Mouse (Mus musculus) Muller cell, postnatal 12 days (primary cell): ENCODE data around the gene Tcte3.
"Not testable (repeated sequence)": the region's sequence is repeated elsewhere in the genome, so short reads cannot be mapped to it uniquely, and the experiment has no call there.

Source experiments
- DNase-seq: peaks from one replicate; pipeline ENCODE4 v3.0.0-alpha.2; 2015; ENCODE audit errors: inconsistent ontology term

The Tcte3 gene

GRCm38 (mm10) chr17:15031414-15031813 lies 9.9 kb downstream of the Tcte3 start:
- DNase-seq, result not testable (repeated sequence)

- not testable (repeated sequence) for DNase-seq
Measured at GRCm38 (mm10) chr17:15025513-15025912, 15.8 kb downstream of the Tcte3 start.

GRCm38 (mm10) chr17:15024502-15025193 lies 16.6 kb downstream of the Tcte3 start:
- not testable (repeated sequence) for DNase-seq

GRCm38 (mm10) chr17:15023878-15024492 lies 17.3 kb downstream of the Tcte3 start:
- DNase-seq, result not testable (repeated sequence)

- DNase-seq, result not testable (repeated sequence)
Measured at GRCm38 (mm10) chr17:15021503-15022220, 19.6 kb downstream of the Tcte3 start.

GRCm38 (mm10) chr17:15009706-15010413 lies 31.4 kb downstream of the Tcte3 start, which contains the start of gene Gm3435:
Gene Gm3435, plus strand, starts transcription at chr17:15010176.
- DNase-seq, result not testable (repeated sequence)

- DNase-seq, result not testable (repeated sequence)
Measured at GRCm38 (mm10) chr17:15009088-15009487, 32.2 kb downstream of the Tcte3 start.

- not testable (repeated sequence) for DNase-seq
Measured at GRCm38 (mm10) chr17:15000047-15000446, 41.2 kb downstream of the Tcte3 start.

- not testable (repeated sequence) for DNase-seq
Measured at GRCm38 (mm10) chr17:14994140-14994539, 47.1 kb downstream of the Tcte3 start.

- not testable (repeated sequence) for DNase-seq
Measured at GRCm38 (mm10) chr17:14993139-14993832, 48.0 kb downstream of the Tcte3 start.

GRCm38 (mm10) chr17:14992522-14993138 lies 48.7 kb downstream of the Tcte3 start:
- not testable (repeated sequence) for DNase-seq

- not testable (repeated sequence) for DNase-seq
Measured at GRCm38 (mm10) chr17:14990116-14990702, 51.1 kb downstream of the Tcte3 start.

- DNase-seq, result not testable (repeated sequence)
Measured at GRCm38 (mm10) chr17:14978362-14979038, 62.8 kb downstream of the Tcte3 start, which contains the start of the genes 9030025P20Rik and Gm3417. Gene 9030025P20Rik, plus strand, starts transcription at chr17:14978468. Gene Gm3417, minus strand, starts transcription at chr17:14978790.

- DNase-seq, result not testable (repeated sequence)
Measured at GRCm38 (mm10) chr17:14977718-14978361, 63.4 kb downstream of the Tcte3 start.
